Mouse (Mus musculus) limb, embryonic 11.5 days (tissue): Measurements from ENCODE around the gene Ccl25. TPM values are rescaled to one million over a fixed set of nuclear protein-coding genes. Genes with fewer than 3 reads are reported as not detected.
A peak's percentile ranks its signal among the peaks of the same experiment; 100 is the strongest.

Source experiments
- ATAC-seq: fragments of 200-750 bp; cut with Nextera tagmentation; 2 replicates; pipeline ENCODE4 v1.8.0; 2017; ENCODE audit warnings: low read depth; ENCODE audit not compliant: insufficient number of reproducible peaks, low FRiP score, low TSS enrichment
- DNase-seq: peaks from one replicate; pipeline ENCODE4 v3.0.0-alpha.2; 2015; ENCODE audit warnings: low spot score
- H3K27ac ChIP-seq: fragments of 300-500 bp; sonication (generic); replicated peaks from 2 replicates; pipeline ENCODE4 v1.5.1; 2014; ENCODE audit warnings: low read depth, mild to moderate bottlenecking, low read length
- H3K27me3 ChIP-seq: fragments of 300-500 bp; sonication (generic); 2 replicates; pipeline ENCODE4 v1.6.1; 2014; ENCODE audit warnings: mild to moderate bottlenecking, low read length, mixed read lengths; ENCODE audit not compliant: control insufficient read depth, insufficient read depth
- H3K36me3 ChIP-seq: fragments of 300-500 bp; sonication (generic); 2 replicates; pipeline ENCODE4 v1.6.1; 2014; ENCODE audit warnings: mild to moderate bottlenecking, low read length, moderate library complexity, mixed read lengths; ENCODE audit not compliant: control insufficient read depth, insufficient read depth
- H3K4me1 ChIP-seq: fragments of 300-500 bp; sonication (generic); 2 replicates; pipeline ENCODE4 v1.6.1; 2014; ENCODE audit warnings: low read length, mixed read lengths; ENCODE audit not compliant: control insufficient read depth, insufficient read depth
- H3K4me2 ChIP-seq: fragments of 300-500 bp; sonication (generic); 2 replicates; pipeline ENCODE4 v1.6.1; 2014; ENCODE audit warnings: low read depth, mild to moderate bottlenecking, moderate library complexity; ENCODE audit not compliant: severe bottlenecking
- H3K4me3 ChIP-seq: fragments of 300-500 bp; sonication (generic); 2 replicates; pipeline ENCODE4 v1.5.1; 2014; ENCODE audit warnings: low read depth, low read length
- H3K9ac ChIP-seq: fragments of 300-500 bp; sonication (generic); 2 replicates; pipeline ENCODE4 v1.6.1; 2014; ENCODE audit warnings: mild to moderate bottlenecking, low read length
- H3K9me3 ChIP-seq: fragments of 300-500 bp; sonication (generic); 2 replicates; pipeline ENCODE4 v1.6.1; 2016; ENCODE audit warnings: low read length; ENCODE audit not compliant: control insufficient read depth
- WGBS: fragments of 180-500 bp; shearing (Covaris S2); extraction: QIAGEN DNeasy Blood & Tissue Kit; methylation state at CpG from one replicate; pipeline ENCODE4 v1.1.7; 2014; 5-methylcytosine and 5-hydroxymethylcytosine counted together
- polyA plus RNA-seq: library from polyadenylated mRNA; unstranded; fragments of >200 nt; fragmentation: Nextera tagmentation; extraction: Ambion mirVana; gene quantifications from 2 replicates; pipeline ENCODE4 v1.2.1, GENCODE M21; 2014

Gene Ccl25
- polyA plus RNA-seq, 1 experiment from 2014 or later: 18.2 TPM

GRCm38 (mm10) chr8:4323917-4324316 is 1.1 kb upstream of the Ccl25 start:
- Histone ChIP-seq H3K9me3 (no peaks in the 10 kb centered on the region), H3K4me3 (peak overlapping the region; percentile 98), H3K36me3 (peaks cover 19% of the 10 kb centered on the region), H3K27ac (no peak overlapping the region), H3K9ac (peak overlapping the region; percentile 99), H3K27me3 (no peaks in the 10 kb centered on the region), H3K4me2 (peak overlapping the region; percentile 73), H3K4me1 (peaks cover 3% of the 10 kb centered on the region; the same call in 1 of the 2 replicates)
- DNase-seq (no peak), ATAC-seq (no peak)
- WGBS: 9% methylated on average over 6 of the region's 6 CpGs

GRCm38 (mm10) chr8:4324525-4324924 is 485 bp upstream of the Ccl25 start:
- no peak for DNase-seq
- no peaks in the 10 kb centered on the region for H3K27me3 ChIP-seq
- H3K9me3 ChIP-seq: no peaks in the 10 kb centered on the region
- H3K4me1 ChIP-seq: peaks cover 3% of the 10 kb centered on the region; the same call in 1 of the 2 replicates
- under 1% methylated on average over 37 of the region's 42 CpGs for WGBS
- H3K36me3 ChIP-seq: peaks cover 20% of the 10 kb centered on the region
- peak overlapping the region; percentile 98 for H3K4me3 ChIP-seq
- peak overlapping the region; percentile 80 for H3K27ac ChIP-seq
- H3K4me2 ChIP-seq: peak overlapping the region; percentile 73
- peak; percentile 70 for ATAC-seq
- peak overlapping the region; percentile 99 for H3K9ac ChIP-seq

GRCm38 (mm10) chr8:4325751-4326036 is 684 bp downstream of the Ccl25 start:
- H3K27me3 ChIP-seq: no peaks in the 10 kb centered on the region
- H3K27ac ChIP-seq: no peak overlapping the region
- H3K4me3 ChIP-seq: peak overlapping the region; percentile 98
- WGBS: 43% methylated on average over 7 of the region's 7 CpGs
- H3K4me1 ChIP-seq: peaks cover 3% of the 10 kb centered on the region; the same call in 1 of the 2 replicates
- H3K36me3 ChIP-seq: peaks cover 17% of the 10 kb centered on the region
- no peak for DNase-seq
- peak overlapping the region; percentile 65 for H3K4me2 ChIP-seq
- H3K9me3 ChIP-seq: no peaks in the 10 kb centered on the region
- no peak for ATAC-seq
- peak overlapping the region; percentile 99 for H3K9ac ChIP-seq

GRCm38 (mm10) chr8:4329000-4329399 is 4.0 kb downstream of the Ccl25 start:
- no peaks in the 10 kb centered on the region for H3K27me3 ChIP-seq
- ATAC-seq (no peak), DNase-seq (no peak)
- no peak overlapping the region for H3K27ac ChIP-seq
- no peaks in the 10 kb centered on the region for H3K4me1 ChIP-seq
- no peak overlapping the region for H3K4me2 ChIP-seq
- H3K9ac ChIP-seq: no peak overlapping the region
- H3K36me3 ChIP-seq: peaks cover 15% of the 10 kb centered on the region; the same call in 1 of the 2 replicates
- no peak overlapping the region for H3K4me3 ChIP-seq
- WGBS: 94% methylated on average over 5 of the region's 5 CpGs
- no peaks in the 10 kb centered on the region for H3K9me3 ChIP-seq

- Histone ChIP-seq H3K4me1 (no peaks in the 10 kb centered on the region), H3K27me3 (no peaks in the 10 kb centered on the region), H3K36me3 (peaks cover 19% of the 10 kb centered on the region), H3K9ac (no peak overlapping the region), H3K4me3 (no peak overlapping the region), H3K27ac (no peak overlapping the region), H3K9me3 (no peaks in the 10 kb centered on the region), H3K4me2 (no peak overlapping the region)
- WGBS: 93% methylated on average over 1 of the region's 1 CpGs
- ATAC-seq (no peak), DNase-seq (no peak)
These were observed 9.0 kb downstream of the Ccl25 start for GRCm38 (mm10) chr8:4333966-4334365.

- Histone ChIP-seq H3K9me3 (no peaks in the 10 kb centered on the region), H3K4me1 (no peaks in the 10 kb centered on the region), H3K4me3 (no peak overlapping the region), H3K27me3 (no peaks in the 10 kb centered on the region), H3K4me2 (no peak overlapping the region), H3K36me3 (peaks cover 17% of the 10 kb centered on the region), H3K9ac (no peak overlapping the region), H3K27ac (no peak overlapping the region)
- DNase-seq (no peak), ATAC-seq (no peak)
- WGBS: 88% methylated on average over 2 of the region's 2 CpGs
These were observed 10.7 kb downstream of the Ccl25 start for GRCm38 (mm10) chr8:4335678-4336077.

GRCm38 (mm10) chr8:4340207-4340606 is 15.2 kb downstream of the Ccl25 start:
- no peak overlapping the region for H3K4me2 ChIP-seq
- H3K4me1 ChIP-seq: no peaks in the 10 kb centered on the region
- H3K4me3 ChIP-seq: no peak overlapping the region
- no peak overlapping the region for H3K9ac ChIP-seq
- no peak for DNase-seq
- H3K36me3 ChIP-seq: peaks cover 12% of the 10 kb centered on the region
- ATAC-seq: no peak
- 33% methylated on average over 3 of the region's 3 CpGs for WGBS
- H3K27ac ChIP-seq: no peak overlapping the region
- H3K9me3 ChIP-seq: no peaks in the 10 kb centered on the region
- H3K27me3 ChIP-seq: no peaks in the 10 kb centered on the region

- no peak for ATAC-seq
- Histone ChIP-seq H3K27me3 (no peaks in the 10 kb centered on the region), H3K4me1 (0 out of 2 replicates have a peak, but pooled peaks cover 2% of the 10 kb centered on the region), H3K9ac (no peak overlapping the region), H3K4me2 (no peak overlapping the region), H3K27ac (no peak overlapping the region), H3K36me3 (no peaks in the 10 kb centered on the region), H3K9me3 (no peaks in the 10 kb centered on the region), H3K4me3 (no peak overlapping the region)
- no peak for DNase-seq
- 54% methylated on average over 7 of the region's 7 CpGs for WGBS
These were observed 22.7 kb downstream of the Ccl25 start for GRCm38 (mm10) chr8:4347661-4348060.

- H3K36me3 ChIP-seq: no peaks in the 10 kb centered on the region
These were observed 23.3 kb downstream of the Ccl25 start for GRCm38 (mm10) chr8:4348275-4348674.

More at GRCm38 (mm10) chr8:4348275-4348674, 23.3 kb downstream of the Ccl25 start:
- Histone ChIP-seq H3K27me3 (no peaks in the 10 kb centered on the region), H3K9me3 (no peaks in the 10 kb centered on the region), H3K4me1 (0 out of 2 replicates have a peak, but pooled peaks cover 2% of the 10 kb centered on the region), H3K4me3 (no peak overlapping the region), H3K27ac (no peak overlapping the region), H3K9ac (no peak overlapping the region), H3K4me2 (no peak overlapping the region)
- WGBS: 46% methylated on average over 12 of the region's 12 CpGs
- no peak for ATAC-seq
- no peak for DNase-seq
